Mouse (Mus musculus): ENCODE measurements around the gene Dnmt3b. TPM values are rescaled to one million over a fixed set of nuclear protein-coding genes. Genes with fewer than 3 reads are reported as not detected.

Gene Dnmt3b
- polyA plus RNA-seq, 1 experiment, result 4.4 TPM

DNA sequence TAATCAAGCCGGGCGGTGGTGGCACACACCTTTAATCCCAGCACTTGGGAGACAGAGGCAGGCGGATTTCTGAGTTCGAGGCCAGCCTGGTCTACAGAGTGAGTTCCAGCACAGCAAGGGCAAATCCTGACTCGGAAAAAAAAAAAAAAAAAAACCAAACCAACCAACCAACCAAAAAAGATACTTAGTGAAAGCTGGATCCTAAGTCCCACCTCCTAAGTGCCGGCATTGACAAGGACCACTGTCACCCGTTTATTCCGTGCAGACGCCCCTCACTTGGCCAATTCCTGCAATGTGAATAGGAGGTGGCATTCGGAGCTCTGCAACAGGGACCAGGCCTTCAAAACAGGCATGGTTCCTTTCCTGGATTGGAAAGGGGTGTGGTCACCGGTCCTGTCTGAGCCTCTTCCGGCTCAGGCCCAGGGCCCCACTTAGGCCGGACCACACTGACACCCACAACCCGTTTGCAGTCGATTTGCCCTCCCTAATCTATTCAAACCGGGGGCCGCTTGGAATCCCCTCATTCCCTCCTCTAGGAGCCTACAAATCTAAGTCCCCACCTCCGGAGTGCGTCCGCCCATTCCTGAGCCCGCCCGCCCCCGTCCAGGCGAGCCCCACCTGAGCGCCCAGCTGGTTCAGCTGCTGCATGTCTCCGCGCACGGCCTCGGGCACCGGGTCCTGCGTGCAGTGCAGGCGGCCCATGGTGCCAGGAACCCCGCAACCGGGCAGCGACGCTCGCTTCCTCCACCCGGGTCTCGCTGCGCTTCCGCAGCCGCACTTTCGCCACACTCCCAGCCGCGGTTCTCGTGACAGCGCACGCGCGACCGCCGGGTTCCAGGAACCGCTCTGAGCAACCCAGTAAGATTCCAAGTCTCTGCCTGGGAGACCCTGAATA lies 17.0 kb upstream of the Dnmt3b start, which contains the start of gene Commd7:
Gene Commd7 (minus strand): TSS at position 806 of the 895 bp plus-strand sequence.
- WGBS, result 1% methylated on average over 53 of the region's 53 CpGs
- DNase-seq, result peak; percentile 92

DNA sequence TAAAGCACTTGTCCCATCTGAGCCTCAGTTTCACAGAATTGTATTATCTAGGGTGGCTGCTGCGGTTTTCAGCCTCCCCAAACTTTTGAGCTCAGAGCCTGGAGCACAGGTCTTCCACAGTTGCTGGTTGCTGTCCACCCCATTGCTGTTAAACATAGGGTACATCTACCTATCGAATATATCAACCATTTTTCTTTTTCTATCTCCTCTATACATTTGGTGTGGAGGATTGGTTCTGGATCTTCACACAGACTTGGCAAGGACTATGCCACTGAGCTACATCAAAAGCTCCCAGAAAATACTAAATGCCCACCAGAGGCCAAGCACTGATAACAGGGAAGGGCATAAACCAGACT lies 16.4 kb upstream of the Dnmt3b start:
- H3K4me1 ChIP-seq (replicated peaks; ENCODE audit: control insufficient read depth, insufficient read depth, low read length), result peaks cover 5% of the 10 kb centered on the region; the same call in 1 of the 2 replicates
- DNase-seq, result no peak
- TF ChIP-seq POLR2A (IDR thresholded peaks at IDR 0.05; ENCODE audit: control insufficient read depth, extremely low read depth, insufficient read depth, low read length, poor library complexity) (no peak), CTCF (IDR thresholded peaks at IDR 0.05; ENCODE audit: borderline replicate concordance, control insufficient read depth, extremely low read depth, insufficient read depth, low read length, poor library complexity) (no peak)

More for the DNA sequence above, 17.0 kb upstream of the Dnmt3b start, which contains the start of gene Commd7:
- peak; percentile 60 for TF ChIP-seq POLR2A (IDR thresholded peaks at IDR 0.05; ENCODE audit: control insufficient read depth, extremely low read depth, insufficient read depth, low read length, poor library complexity)
- no peak for TF ChIP-seq CTCF (IDR thresholded peaks at IDR 0.05; ENCODE audit: borderline replicate concordance, control insufficient read depth, extremely low read depth, insufficient read depth, low read length, poor library complexity)
- Histone ChIP-seq H3K27ac (ENCODE audit: control insufficient read depth, insufficient read depth, low read length) (no peak within 1 kb of the TSS), H3K4me3 (ENCODE audit: control insufficient read depth, insufficient read depth, low read length) (peak within 1 kb of the TSS; percentile 81), H3K4me1 (replicated peaks; ENCODE audit: control insufficient read depth, insufficient read depth, low read length) (peaks cover 5% of the 10 kb centered on the region; the same call in 1 of the 2 replicates), H3K27me3 (ENCODE audit: control insufficient read depth, insufficient read depth, low read length) (no peaks in the 10 kb centered on the region), H3K36me3 (ENCODE audit: control insufficient read depth, insufficient read depth, low read length) (peaks cover 11% of the 10 kb centered on the region; the same call in 1 of the 2 replicates)

DNA sequence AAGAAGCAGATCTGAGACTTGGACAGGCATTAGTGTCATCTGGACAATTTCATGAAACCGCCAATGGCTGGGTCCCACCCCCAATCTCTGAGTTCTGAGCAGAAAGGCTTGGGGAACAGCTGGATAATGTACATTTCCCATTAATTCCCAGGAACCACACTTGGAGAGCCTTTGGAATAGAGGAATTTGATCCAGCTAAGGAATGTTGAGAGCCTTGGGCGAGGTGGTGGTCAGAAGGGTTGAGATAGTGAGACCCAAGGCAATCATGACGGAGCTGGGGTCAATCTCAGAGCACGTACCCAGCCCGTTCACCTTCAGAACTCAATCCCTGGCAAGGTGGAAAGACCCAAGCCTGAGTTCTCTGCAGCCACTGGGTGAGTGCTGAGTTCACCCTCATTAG lies 16.0 kb upstream of the Dnmt3b start:
- 96% methylated on average over 5 of the region's 5 CpGs for WGBS
- no peaks in the 10 kb centered on the region for H3K27me3 ChIP-seq (ENCODE audit: control insufficient read depth, insufficient read depth, low read length)
- H3K4me3 ChIP-seq (ENCODE audit: control insufficient read depth, insufficient read depth, low read length), result no peak overlapping the region
- no peak overlapping the region for H3K27ac ChIP-seq (ENCODE audit: control insufficient read depth, insufficient read depth, low read length)
- peaks cover 2% of the 10 kb centered on the region; the same call in 1 of the 2 replicates for H3K36me3 ChIP-seq (ENCODE audit: control insufficient read depth, insufficient read depth, low read length)
- DNase-seq, result no peak
- H3K4me1 ChIP-seq (replicated peaks; ENCODE audit: control insufficient read depth, insufficient read depth, low read length), result peaks cover 5% of the 10 kb centered on the region; the same call in 1 of the 2 replicates
- TF ChIP-seq CTCF (IDR thresholded peaks at IDR 0.05; ENCODE audit: borderline replicate concordance, control insufficient read depth, extremely low read depth, insufficient read depth, low read length, poor library complexity) (no peak), POLR2A (IDR thresholded peaks at IDR 0.05; ENCODE audit: control insufficient read depth, extremely low read depth, insufficient read depth, low read length, poor library complexity) (no peak)

More for the DNA sequence above, 16.4 kb upstream of the Dnmt3b start:
- H3K27ac ChIP-seq (ENCODE audit: control insufficient read depth, insufficient read depth, low read length), result no peak overlapping the region
- H3K4me3 ChIP-seq (ENCODE audit: control insufficient read depth, insufficient read depth, low read length), result peak overlapping the region; percentile 81
- 1% methylated on average over 2 of the region's 2 CpGs for WGBS
- H3K27me3 ChIP-seq (ENCODE audit: control insufficient read depth, insufficient read depth, low read length), result no peaks in the 10 kb centered on the region
- H3K36me3 ChIP-seq (ENCODE audit: control insufficient read depth, insufficient read depth, low read length), result peaks cover 6% of the 10 kb centered on the region; the same call in 1 of the 2 replicates

DNA sequence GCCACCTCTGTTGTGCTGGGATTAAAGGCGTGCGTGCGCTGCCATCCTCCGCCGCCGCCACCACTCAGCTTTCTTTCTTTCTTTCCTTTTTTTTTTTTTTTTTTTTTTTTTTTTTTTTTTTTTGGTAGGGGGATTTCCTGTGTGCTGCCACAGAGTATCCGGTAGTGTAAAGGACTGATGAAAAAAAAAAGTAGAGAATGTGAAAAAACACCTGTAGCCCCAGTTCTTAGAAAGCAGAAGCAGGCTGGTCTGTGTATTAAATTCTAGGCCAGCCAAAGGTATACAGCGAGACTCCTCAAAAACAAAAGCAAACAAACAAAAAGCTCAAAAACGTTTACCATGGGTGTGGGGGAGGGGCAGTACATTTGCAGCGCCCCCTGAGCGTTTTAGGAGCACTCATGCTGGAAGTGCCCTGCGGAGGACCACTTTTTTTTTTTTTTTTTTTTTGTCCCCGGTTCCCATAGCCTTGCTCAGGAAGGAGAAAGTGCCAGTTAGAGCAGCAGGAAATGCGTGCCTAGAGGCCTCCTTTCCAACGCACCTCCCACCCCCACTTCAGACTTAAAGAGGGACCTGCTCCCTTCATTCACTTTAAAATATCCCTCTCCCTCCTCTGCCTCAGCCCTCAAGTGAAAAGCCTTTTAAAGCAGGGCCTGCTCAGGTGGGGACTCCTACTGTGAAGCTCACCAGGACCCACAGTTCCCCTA lies 10.1 kb upstream of the Dnmt3b start:
- TF ChIP-seq CTCF (IDR thresholded peaks at IDR 0.05; ENCODE audit: borderline replicate concordance, control insufficient read depth, extremely low read depth, insufficient read depth, low read length, poor library complexity), result no peak
- no peak for TF ChIP-seq POLR2A (IDR thresholded peaks at IDR 0.05; ENCODE audit: control insufficient read depth, extremely low read depth, insufficient read depth, low read length, poor library complexity)
- 2% methylated on average over 15 of the region's 15 CpGs for WGBS
- Histone ChIP-seq H3K27ac (ENCODE audit: control insufficient read depth, insufficient read depth, low read length) (no peak overlapping the region), H3K36me3 (ENCODE audit: control insufficient read depth, insufficient read depth, low read length) (no peaks in the 10 kb centered on the region), H3K4me3 (ENCODE audit: control insufficient read depth, insufficient read depth, low read length) (no peak overlapping the region), H3K27me3 (ENCODE audit: control insufficient read depth, insufficient read depth, low read length) (no peaks in the 10 kb centered on the region), H3K4me1 (replicated peaks; ENCODE audit: control insufficient read depth, insufficient read depth, low read length) (peaks cover 7% of the 10 kb centered on the region)
- peak; percentile 5 for DNase-seq

DNA sequence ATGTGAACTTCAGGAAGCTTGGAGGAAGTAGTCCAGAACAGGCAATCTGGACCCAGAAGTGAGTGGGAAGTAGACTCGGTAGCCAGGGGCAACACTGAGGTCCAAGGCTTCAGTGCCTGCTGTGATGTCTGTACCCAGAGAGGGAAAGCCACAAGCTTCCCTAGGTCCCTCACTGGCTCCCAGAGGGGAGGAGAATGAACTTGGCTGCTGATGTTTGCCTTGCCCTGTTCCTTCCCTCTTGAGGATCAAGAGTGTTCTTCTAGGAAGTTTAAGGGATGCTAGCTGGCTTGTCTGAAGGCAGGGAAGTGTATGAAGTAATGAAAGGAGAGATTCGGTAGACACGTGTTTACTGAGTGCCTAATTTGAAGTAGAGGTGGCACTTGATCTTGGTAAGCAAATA lies 6.8 kb upstream of the Dnmt3b start:
- Histone ChIP-seq H3K4me1 (replicated peaks; ENCODE audit: control insufficient read depth, insufficient read depth, low read length) (peaks cover 7% of the 10 kb centered on the region), H3K4me3 (ENCODE audit: control insufficient read depth, insufficient read depth, low read length) (no peak overlapping the region), H3K36me3 (ENCODE audit: control insufficient read depth, insufficient read depth, low read length) (no peaks in the 10 kb centered on the region), H3K27ac (ENCODE audit: control insufficient read depth, insufficient read depth, low read length) (no peak overlapping the region), H3K27me3 (ENCODE audit: control insufficient read depth, insufficient read depth, low read length) (no peaks in the 10 kb centered on the region)
- 73% methylated on average over 3 of the region's 3 CpGs for WGBS
- no peak for TF ChIP-seq POLR2A (IDR thresholded peaks at IDR 0.05; ENCODE audit: control insufficient read depth, extremely low read depth, insufficient read depth, low read length, poor library complexity)
- no peak for TF ChIP-seq CTCF (IDR thresholded peaks at IDR 0.05; ENCODE audit: borderline replicate concordance, control insufficient read depth, extremely low read depth, insufficient read depth, low read length, poor library complexity)
- DNase-seq, result no peak

DNA sequence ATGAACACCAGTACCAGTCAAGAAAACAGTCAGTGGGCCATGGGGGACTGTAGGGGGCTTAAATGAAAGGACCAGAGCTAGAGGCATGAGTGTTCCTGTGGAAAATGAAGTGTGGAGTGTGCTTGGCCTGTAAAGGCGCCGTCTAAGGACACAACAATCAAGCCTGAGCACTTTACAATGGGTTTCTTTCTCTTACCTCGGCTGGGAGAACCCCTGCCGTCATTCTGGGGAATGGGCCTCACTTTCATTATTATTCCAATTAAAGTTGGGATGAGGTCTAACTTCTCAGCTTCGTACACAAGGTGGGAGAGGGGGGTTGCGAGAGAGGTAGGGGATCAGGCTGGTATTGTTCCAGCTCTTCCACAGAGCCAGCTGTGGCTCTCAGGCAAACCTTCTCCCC lies 6.3 kb upstream of the Dnmt3b start:
- DNase-seq, result no peak
- no peaks in the 10 kb centered on the region for H3K27me3 ChIP-seq (ENCODE audit: control insufficient read depth, insufficient read depth, low read length)
- 92% methylated on average over 6 of the region's 6 CpGs for WGBS
- no peaks in the 10 kb centered on the region for H3K36me3 ChIP-seq (ENCODE audit: control insufficient read depth, insufficient read depth, low read length)
- H3K27ac ChIP-seq (ENCODE audit: control insufficient read depth, insufficient read depth, low read length), result no peak overlapping the region
- no peak overlapping the region for H3K4me3 ChIP-seq (ENCODE audit: control insufficient read depth, insufficient read depth, low read length)
- TF ChIP-seq POLR2A (IDR thresholded peaks at IDR 0.05; ENCODE audit: control insufficient read depth, extremely low read depth, insufficient read depth, low read length, poor library complexity), result no peak
- TF ChIP-seq CTCF (IDR thresholded peaks at IDR 0.05; ENCODE audit: borderline replicate concordance, control insufficient read depth, extremely low read depth, insufficient read depth, low read length, poor library complexity), result no peak
- H3K4me1 ChIP-seq (replicated peaks; ENCODE audit: control insufficient read depth, insufficient read depth, low read length), result peaks cover 7% of the 10 kb centered on the region
